Mouse (Mus musculus) ZHBTc4 (cell line): ENCODE measurements around the gene Ankrd36.
"Not testable (repeated sequence)": the region's sequence is repeated elsewhere in the genome, so short reads cannot be mapped to it uniquely, and the experiment has no call there.

Experiments used
- DNase-seq: peaks from one replicate; pipeline ENCODE4 v3.0.0-alpha.2; 2011; ENCODE audit warnings: low read depth, low spot score

The Ankrd36 gene

GRCm38 (mm10) chr11:5546693-5547092 is 22.8 kb upstream of the Ankrd36 start:
- no peak for DNase-seq

- DNase-seq, result no peak
Observed at GRCm38 (mm10) chr11:5551430-5551829, 18.1 kb upstream of the Ankrd36 start.

GRCm38 (mm10) chr11:5551931-5552330 is 17.6 kb upstream of the Ankrd36 start:
- no peak for DNase-seq

- DNase-seq, result no peak
Observed at GRCm38 (mm10) chr11:5560273-5560672, 9.2 kb upstream of the Ankrd36 start.

GRCm38 (mm10) chr11:5562625-5563268 is 6.7 kb upstream of the Ankrd36 start:
- DNase-seq, result peak; percentile 71

- no peak for DNase-seq
Observed at GRCm38 (mm10) chr11:5563898-5564297, 5.6 kb upstream of the Ankrd36 start.

- no peak for DNase-seq
Observed at GRCm38 (mm10) chr11:5565596-5565995, 3.9 kb upstream of the Ankrd36 start.

GRCm38 (mm10) chr11:5566506-5566905 is 3.0 kb upstream of the Ankrd36 start:
- no peak for DNase-seq

GRCm38 (mm10) chr11:5567654-5568053 is 1.8 kb upstream of the Ankrd36 start:
- DNase-seq, result no peak

GRCm38 (mm10) chr11:5568082-5568481 is 1.4 kb upstream of the Ankrd36 start:
- DNase-seq, result no peak

- DNase-seq, result no peak
Observed at GRCm38 (mm10) chr11:5571856-5572255, 2.4 kb downstream of the Ankrd36 start.

GRCm38 (mm10) chr11:5573821-5574220 is 4.3 kb downstream of the Ankrd36 start:
- DNase-seq, result no peak

GRCm38 (mm10) chr11:5575046-5575445 is 5.6 kb downstream of the Ankrd36 start:
- no peak for DNase-seq

- DNase-seq, result no peak
Observed at GRCm38 (mm10) chr11:5592336-5592735, 22.9 kb downstream of the Ankrd36 start.

GRCm38 (mm10) chr11:5595381-5595791 is 25.9 kb downstream of the Ankrd36 start:
- DNase-seq, result no peak

GRCm38 (mm10) chr11:5595792-5596191 is 26.3 kb downstream of the Ankrd36 start:
- no peak for DNase-seq

- DNase-seq, result no peak
Observed at GRCm38 (mm10) chr11:5596756-5597155, 27.3 kb downstream of the Ankrd36 start.

GRCm38 (mm10) chr11:5605421-5605820 is 35.9 kb downstream of the Ankrd36 start:
- no peak for DNase-seq

GRCm38 (mm10) chr11:5611918-5612317 is 42.4 kb downstream of the Ankrd36 start:
- not testable (repeated sequence) for DNase-seq

- DNase-seq, result no peak
Observed at GRCm38 (mm10) chr11:5614453-5614852, 45.0 kb downstream of the Ankrd36 start.

GRCm38 (mm10) chr11:5625101-5625500 is 55.6 kb downstream of the Ankrd36 start:
- no peak for DNase-seq

GRCm38 (mm10) chr11:5629033-5629432 is 59.5 kb downstream of the Ankrd36 start:
- peak; percentile 88 for DNase-seq

- peak; percentile 81 for DNase-seq
Observed at GRCm38 (mm10) chr11:5643085-5643484, 73.6 kb downstream of the Ankrd36 start.

- DNase-seq, result peak; percentile 49
Observed at GRCm38 (mm10) chr11:5650321-5650720, 80.8 kb downstream of the Ankrd36 start.
